Mouse (Mus musculus) testis, postnatal 10 days (tissue): ENCODE measurements around the gene Tagln2.

Experiments used
- DNase-seq: peaks from one replicate; pipeline ENCODE4 v3.0.0; 2021; ENCODE audit warnings: low spot score

Tagln2 gene

GRCm38 (mm10) chr1:172499765-172500441 is at the start of gene Tagln2:
Gene Tagln2 (plus strand): TSS chr1:172500047.
- DNase-seq: peak; percentile 85

DNA sequence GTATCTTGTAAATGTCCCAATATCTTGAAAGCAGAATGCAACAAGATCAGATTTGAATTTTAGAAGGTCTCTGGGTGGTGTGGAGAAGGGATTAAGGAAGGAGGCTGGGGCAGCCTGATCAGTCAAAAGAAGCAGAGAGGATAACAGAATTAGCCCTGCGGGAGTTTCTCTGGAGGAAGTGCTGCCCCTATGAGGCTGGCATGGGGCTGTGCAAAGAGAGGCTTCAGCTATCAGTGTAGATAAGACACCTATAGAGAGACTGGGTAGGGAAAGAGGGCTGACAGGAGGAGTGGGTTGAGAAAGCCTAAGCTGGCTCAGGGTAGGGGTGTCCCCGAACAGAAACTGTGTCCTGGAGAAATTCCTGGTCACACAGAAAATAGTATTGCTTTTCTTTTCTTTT is 49.6 kb upstream of the Tagln2 start:
- no peak for DNase-seq

DNA sequence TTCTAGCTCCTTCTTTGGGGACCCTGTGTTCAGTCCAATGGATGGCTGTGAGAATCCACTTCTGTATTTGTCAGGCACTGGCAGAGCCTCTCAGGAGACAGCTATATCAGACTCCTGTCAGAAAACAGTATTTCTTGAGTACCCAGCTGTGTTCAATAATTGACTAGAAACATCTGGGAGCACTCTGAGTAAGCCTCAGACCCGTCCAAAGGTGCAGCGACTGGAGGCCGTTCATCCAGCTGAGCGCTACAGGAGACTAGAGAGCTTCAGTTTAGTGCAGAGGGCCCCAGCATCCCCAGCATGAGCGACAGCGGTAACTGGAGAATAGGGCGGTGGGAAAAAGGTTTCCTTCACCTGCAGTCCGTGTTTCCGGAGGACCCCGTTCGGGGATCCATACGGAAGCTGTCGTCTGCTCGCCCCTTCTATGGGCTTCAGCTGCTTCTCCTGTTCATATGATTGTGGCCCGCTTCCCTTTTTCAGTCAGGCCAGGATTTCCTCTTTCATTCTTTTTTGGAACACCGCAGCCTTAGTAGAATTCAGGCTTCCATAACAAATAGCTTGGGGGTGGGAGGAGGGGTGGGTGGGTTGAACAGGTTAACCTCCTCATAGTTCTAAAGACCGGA is 48.9 kb upstream of the Tagln2 start:
- no peak for DNase-seq

GRCm38 (mm10) chr1:172452911-172453310 is 46.9 kb upstream of the Tagln2 start:
- DNase-seq: no peak

- DNase-seq: no peak
These were observed 46.0 kb upstream of the Tagln2 start for GRCm38 (mm10) chr1:172453810-172454209.

- no peak for DNase-seq
These were observed 44.4 kb upstream of the Tagln2 start for GRCm38 (mm10) chr1:172455416-172455815.

DNA sequence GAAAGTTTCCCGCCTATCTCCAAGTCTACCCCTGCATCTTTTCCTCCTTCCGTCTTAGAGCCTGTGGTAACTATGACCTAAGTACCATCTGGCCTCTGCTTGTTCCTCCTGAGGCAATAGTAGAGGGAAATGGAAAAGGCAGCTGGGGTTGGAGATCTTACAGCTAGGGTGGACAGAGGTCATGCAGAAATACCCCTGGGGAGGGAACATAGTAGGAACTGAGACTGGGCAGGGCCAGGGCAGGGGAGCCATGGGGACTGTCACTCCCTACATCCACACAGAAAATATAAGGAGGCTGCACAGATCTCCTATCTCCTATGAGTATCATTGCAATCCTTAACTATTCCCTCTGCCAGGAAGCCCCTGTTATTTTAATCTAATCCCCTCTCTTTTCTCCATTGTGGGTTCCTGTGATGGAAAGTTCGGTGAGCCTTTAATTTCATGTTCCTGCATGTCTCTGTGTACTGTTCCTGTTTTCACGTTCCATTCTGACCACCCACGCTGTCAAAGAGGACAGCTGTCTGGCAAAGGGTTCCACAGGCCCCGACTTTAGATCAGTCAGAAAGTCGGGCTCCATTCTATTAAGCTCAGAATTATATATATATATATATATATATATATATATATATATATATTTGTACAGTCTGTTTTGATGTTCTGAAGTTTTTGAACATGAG is 43.7 kb upstream of the Tagln2 start:
- DNase-seq: no peak

DNA sequence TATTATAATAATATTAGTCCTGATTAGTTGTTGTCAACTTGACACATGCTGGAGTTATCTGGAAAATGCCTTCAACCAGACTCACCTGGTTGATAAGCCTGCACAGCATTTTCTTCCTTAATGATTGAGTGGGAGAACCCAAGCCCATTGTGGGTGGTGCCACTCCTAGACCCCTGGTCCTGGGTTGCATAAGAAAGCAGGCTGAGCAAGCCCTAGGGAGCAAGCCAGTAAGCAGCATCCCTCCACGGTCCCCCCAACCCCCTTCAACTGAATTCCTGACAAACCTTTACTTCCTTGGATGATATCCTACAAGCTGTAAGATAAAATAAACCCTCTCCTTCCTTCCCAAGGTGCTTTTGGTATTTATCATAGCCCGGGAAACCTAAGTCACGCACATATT is 42.7 kb upstream of the Tagln2 start:
- no peak for DNase-seq

GRCm38 (mm10) chr1:172458041-172458440 is 41.8 kb upstream of the Tagln2 start:
- DNase-seq: no peak

- DNase-seq: no peak
These were observed 38.2 kb upstream of the Tagln2 start for GRCm38 (mm10) chr1:172461602-172462001.

GRCm38 (mm10) chr1:172462534-172462933 is 37.3 kb upstream of the Tagln2 start:
- DNase-seq: no peak

DNA sequence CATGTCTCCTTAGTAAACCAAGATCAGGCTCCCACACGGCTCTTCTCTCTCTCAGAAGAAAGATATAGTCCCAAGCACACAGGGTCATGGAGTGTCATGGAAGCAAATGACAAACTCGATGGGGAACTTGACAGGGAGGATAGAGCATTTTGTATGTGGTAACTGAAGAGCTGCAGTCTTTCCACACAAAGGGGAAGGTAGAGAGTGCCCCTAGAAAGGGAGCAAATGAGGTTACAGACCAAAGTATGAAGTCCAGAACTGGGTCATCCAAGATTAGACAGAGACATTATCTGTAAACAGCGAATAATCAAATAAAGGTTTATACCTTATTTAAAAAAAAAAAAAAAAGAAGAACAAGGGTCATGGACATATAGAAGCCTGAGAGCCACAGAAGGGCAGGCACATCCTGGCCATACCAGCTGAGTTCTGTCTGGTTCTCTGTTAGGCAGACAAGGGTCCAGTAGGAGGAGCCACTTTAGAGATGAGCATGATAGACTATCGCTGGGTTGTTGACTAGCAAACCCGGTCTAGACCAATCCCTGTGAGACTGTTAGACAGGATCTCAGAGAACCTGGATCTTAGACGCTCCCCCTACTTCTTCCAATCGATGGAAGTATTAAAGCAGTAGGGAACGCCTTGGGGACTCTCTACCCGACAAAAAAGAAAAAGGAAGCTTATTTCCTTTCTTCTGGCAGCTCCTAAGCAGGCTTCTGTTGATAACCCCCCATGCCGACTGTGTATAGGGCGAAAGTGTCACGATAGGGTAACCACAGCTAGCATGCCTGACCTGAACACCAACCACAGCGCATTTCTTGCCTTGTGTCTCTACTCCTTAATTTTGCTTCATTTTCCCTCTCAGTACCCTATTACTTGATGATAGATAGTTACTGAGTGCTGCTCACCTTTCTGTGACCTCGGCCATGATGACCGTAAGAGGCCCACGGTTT is 36.2 kb upstream of the Tagln2 start:
- no peak for DNase-seq

GRCm38 (mm10) chr1:172468301-172468877 is 31.5 kb upstream of the Tagln2 start:
- no peak for DNase-seq

DNA sequence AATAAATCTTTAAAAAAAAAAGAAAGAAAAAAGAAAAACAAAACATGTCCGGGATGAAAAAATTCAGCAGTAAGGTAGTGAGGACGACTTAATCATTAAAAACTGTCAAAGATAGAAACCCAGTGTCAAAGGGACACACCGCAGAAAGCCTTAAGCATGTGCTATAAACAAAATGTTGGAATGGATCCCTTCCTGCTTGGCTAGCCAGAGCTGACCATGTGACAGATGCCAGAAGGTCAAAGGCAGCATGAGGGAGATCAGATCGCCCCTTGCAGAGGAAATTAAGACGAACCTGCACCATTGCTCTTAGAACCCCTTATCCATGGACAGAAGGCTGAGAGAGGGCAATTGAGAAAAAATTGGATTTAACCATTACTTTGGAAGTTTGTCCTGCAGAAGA is 30.5 kb upstream of the Tagln2 start:
- no peak for DNase-seq

- no peak for DNase-seq
These were observed 29.9 kb upstream of the Tagln2 start for GRCm38 (mm10) chr1:172469810-172470448.

DNA sequence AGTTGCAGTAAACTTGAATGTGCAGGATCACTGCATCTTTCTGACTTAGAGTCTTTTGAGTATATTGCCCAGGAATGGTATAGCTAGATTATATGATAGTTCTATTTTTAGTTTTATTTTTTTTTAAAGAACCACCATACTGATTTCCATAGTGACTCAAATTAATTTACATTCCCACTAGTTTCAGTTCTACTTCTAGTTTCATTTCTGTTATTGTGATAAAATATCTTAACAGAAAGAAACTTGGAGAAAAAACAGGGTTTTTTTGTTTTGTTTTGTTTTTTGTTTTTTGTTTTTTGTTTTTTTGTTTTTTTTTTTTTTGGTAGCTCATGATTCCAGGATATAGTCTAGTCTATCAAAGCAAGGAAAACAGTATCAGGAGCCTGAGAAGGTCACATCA is 26.9 kb upstream of the Tagln2 start:
- no peak for DNase-seq

DNA sequence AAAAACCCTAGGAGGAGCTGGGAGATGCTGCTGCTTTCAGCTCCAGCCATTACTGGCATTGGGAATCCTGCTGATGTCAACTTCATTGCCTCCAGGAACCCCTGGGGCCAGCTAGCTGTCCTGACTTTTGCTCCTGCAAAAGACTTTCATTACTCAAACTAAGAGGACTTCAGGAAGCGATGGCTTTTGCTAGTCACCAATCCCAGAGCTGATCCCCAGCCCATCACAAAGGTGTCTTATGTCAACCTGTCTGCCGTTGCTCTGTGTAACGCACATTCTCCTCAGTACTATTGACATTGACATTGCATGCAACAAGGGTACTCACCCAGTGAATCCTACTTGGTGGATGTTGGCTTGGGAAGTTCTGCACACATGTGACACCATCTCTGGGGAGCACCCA is 25.7 kb upstream of the Tagln2 start:
- DNase-seq: no peak

DNA sequence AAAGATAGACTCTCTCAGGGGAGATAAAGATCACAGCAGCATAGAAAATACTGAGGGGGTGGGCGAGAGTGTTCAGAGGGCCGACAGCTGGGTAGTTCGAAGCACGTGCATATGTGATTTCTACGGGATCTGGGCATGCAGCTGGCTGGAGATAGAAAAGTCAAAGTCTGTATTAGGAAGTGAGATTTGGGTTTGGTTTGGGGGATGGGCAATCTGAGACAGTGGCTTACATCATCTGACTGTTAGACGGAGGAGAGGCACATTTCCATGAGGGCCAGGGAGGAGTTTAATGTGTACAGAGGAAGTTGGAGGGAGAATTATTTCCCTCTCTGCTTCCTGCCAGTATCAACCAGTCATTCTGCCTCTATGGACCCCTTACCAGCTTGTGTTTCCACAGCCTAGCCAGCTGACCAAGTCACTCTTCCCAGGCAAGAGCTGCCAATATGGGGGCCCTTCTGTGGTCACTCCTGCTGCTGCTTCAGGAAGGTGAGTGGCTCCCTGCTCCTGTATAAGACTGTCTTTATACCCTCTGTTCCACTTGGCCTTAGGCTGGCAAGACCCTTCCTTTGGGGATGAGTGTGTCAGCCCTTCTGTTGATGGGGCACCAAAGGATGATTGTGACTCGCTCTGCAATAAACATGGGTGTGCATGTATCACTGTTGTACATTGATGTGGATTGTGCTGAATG is 24.6 kb upstream of the Tagln2 start, which contains the start of gene Slamf9:
Gene Slamf9, plus strand, starts transcription at position 305 of the 688 bp plus-strand sequence.
- no peak for DNase-seq

DNA sequence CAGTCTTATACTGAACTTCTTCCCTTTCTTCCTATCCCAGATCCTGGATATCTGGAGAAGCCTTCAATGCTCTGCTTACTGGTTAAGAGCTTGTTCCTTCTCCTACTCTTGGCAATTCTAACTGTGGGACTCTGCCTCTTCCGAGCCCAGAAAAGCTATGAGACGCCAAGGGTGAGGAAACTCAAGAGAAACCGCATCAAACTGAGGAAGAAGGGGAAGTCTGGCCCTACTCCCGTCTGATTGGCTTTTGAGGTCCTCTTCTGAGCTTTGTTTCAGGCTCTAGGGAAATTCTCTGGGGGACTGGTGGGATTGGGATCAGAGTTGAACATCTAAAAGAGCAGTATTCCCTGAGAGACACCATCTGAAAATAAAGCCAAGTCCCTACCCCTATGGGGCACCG is 21.8 kb upstream of the Tagln2 start:
- DNase-seq: no peak

DNA sequence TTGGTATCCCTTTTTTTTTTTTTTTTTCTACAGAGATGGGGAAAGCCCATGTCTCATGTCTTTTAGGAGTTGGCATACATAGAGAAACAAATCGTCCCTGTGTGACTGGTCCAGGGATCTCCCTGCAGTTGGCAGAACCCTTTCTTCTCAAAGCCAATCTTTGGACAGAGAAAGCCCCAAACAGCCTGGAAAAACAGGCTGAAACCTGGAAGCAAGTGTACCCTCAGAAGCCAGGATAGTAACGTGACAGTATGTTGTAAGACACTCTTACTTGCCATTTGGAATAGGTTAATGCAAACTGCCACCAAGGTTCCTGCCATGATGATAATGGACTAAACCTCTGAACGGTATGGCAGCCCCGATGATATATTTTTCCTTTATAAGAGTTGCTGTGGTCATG is 19.5 kb upstream of the Tagln2 start:
- DNase-seq: no peak

- no peak for DNase-seq
These were observed 18.7 kb upstream of the Tagln2 start for GRCm38 (mm10) chr1:172481111-172481510.
